Mouse (Mus musculus): ENCODE measurements around the gene Ctu1.
"Not testable (repeated sequence)": the region's sequence is repeated elsewhere in the genome, so short reads cannot be mapped to it uniquely, and the experiment has no call there.

The Ctu1 gene

GRCm38 (mm10) chr7:43682511-43682910 is 10.7 kb downstream of the Ctu1 start:
- not testable (repeated sequence) for DNase-seq

GRCm38 (mm10) chr7:43685088-43685487 is 13.3 kb downstream of the Ctu1 start:
- DNase-seq, result no peak

- no peak for DNase-seq
Observed at GRCm38 (mm10) chr7:43690118-43690517, 18.3 kb downstream of the Ctu1 start, which contains the start of gene Klk14. TSS of gene Klk14 (plus strand) at chr7:43690418.

- DNase-seq, result no peak
Observed at GRCm38 (mm10) chr7:43710031-43710430, 38.2 kb downstream of the Ctu1 start.

- DNase-seq, result no peak
Observed at GRCm38 (mm10) chr7:43712267-43712666, 40.5 kb downstream of the Ctu1 start, which contains the start of gene Klk13. TSS of gene Klk13 (plus strand) at chr7:43712567.

- no peak for DNase-seq
Observed at GRCm38 (mm10) chr7:43712917-43713316, 41.1 kb downstream of the Ctu1 start.

GRCm38 (mm10) chr7:43713741-43714351 is 42.0 kb downstream of the Ctu1 start:
- no peak for DNase-seq

Data from kidney, postnatal 10 days (tissue).